Mouse (Mus musculus): ENCODE measurements around the gene Rab14.

Rab14 gene

DNA sequence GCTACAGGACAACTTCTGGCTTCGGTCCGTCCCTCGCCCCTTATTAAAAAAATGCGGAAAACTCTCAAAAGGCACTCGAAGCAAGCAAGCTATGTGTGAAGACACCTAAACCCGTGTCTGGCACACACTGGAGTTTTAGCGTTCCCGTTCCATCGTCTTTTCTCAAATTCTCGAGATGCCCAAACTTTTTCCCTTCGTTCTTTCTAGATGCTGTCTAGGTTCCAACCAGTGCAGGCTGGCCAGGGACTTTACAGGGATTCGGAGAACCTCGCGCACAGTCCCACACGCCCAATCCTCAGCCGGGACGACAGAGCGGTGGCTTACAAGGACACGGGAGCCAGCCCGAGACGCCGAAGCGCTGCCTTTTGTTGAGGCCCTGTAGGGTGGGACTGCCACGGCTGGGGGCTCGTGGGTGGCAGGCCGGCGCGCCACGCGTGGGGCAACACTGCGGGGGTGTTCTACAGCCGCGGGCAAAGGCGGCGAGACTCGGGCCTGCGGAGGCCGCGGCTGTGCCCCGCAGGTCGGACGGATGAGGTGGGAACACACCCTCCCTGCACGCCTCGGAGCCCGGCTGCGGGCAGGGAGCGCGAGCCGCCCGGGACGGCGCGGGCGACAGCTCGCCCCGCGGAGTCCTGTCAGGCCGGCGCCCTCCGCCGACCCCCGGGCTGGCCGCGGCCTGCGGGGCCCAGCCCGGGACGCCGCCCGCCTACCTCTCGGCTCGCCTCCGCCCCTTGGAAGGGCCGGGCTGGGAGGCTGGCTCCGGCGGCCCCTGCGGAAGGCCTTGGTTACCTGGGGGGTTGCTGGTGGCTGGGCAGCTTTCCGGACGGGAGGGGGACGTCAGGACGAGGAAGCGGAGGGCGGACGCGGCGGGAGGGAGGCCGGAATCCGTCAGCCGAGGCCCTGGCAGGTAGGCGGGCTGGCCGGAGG, 686 bp downstream of the Rab14 start:
- no peak for DNase-seq (ENCODE audit: extremely low read depth, low read depth)

DNA sequence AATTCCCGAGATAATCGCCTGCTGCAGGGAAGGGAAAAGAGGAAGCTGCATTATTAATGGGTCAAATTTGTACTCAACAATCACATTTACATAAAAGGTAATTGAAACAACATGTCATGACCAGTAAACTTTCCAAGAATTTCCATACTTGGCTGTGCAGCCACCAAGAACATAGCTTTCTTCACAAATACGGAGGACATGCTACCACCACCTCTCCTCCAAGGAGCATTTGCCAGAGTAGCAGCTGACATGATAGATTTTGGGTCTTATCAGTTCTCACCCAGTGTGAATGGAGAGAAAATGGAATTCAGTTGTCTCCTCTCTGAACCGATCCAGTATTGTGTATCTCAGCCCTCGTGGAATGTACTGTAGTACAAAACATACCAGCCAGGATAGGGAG, 1.4 kb downstream of the Rab14 start:
- peak; percentile 59 for DNase-seq (ENCODE audit: extremely low read depth, low read depth)

DNA sequence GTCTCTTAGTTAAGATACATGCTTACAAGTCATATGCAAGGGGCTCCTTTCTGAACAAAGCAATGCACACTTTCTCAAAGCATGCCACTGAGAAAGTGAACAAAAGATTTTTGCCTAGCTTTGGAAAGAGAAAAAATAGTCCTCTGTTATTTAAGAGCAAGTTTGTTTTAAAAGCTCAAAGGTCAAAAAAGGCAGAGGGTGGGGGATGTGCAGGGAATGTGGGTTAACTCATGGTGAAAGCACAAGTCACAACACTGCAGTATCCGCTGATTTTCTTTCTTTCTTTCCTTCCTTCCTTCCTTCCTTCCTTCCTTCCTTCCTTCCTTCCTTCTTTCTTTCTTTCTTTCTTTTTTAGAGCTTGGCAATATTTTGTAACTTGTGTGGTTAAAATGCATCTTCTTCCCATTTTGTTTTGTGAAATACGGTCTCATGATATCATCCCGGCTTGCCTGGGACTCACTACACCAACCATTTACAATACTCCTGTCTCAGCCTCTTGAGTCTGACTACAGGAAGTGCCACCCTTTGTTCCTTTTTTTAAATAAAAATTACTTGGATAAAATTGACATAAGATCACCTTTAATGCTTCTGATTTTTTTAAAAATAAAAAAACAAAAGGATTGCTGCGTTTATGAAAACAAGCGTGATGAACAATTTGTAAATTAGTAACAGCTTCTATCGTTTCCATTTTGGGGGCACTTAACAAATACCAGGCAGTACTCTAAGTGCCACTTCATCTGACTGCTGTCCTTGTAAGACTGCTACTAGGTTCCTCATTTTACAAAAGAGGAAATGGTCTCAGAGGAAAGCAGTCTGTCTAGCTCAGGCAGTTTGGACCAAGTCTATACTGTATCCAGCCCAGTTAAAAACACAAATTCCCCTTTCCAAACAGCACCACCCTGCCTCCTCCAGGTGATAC, 5.0 kb downstream of the Rab14 start:
- peak; percentile 91 for DNase-seq (ENCODE audit: extremely low read depth, low read depth)

DNA sequence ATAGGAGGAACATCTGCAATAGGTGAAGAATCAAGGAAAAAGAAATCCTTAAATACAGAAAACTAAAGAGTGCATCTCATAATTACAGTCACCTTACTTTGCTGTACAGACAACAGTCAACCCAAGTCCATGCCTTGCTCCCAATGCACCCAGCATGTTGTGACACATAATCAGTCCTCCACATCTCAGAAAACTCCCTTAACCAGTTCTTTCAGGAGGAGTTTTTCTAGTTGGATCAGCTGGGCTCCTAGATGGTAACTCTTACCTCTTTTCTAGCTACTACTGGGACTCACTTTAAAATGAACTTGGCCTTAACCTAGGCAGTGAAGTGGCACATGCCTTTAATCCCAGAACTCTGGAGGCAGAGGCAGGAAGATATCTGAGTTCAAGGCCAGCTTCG, 6.9 kb downstream of the Rab14 start:
- DNase-seq (ENCODE audit: extremely low read depth, low read depth), result no peak

DNA sequence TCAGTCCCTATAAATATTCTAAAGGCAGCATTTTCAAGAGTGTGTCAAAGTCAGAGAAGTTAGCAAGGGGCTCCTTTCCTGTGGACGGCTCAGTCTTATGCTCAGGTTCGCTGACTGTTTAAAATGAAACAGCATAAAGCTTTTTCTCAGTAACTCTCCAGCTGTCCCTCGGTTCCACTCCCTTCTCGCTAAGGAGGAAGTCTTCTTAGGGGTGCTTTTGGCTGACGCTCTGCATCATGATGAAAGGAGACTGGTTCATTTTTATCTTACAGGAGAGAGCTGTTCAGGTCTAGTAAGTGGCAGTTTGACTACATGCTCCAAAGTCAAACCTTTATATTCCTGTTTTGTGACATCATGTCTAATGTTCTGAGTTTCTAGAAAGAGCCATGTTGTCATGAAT, 12.0 kb downstream of the Rab14 start:
- no peak for DNase-seq (ENCODE audit: extremely low read depth, low read depth)

DNA sequence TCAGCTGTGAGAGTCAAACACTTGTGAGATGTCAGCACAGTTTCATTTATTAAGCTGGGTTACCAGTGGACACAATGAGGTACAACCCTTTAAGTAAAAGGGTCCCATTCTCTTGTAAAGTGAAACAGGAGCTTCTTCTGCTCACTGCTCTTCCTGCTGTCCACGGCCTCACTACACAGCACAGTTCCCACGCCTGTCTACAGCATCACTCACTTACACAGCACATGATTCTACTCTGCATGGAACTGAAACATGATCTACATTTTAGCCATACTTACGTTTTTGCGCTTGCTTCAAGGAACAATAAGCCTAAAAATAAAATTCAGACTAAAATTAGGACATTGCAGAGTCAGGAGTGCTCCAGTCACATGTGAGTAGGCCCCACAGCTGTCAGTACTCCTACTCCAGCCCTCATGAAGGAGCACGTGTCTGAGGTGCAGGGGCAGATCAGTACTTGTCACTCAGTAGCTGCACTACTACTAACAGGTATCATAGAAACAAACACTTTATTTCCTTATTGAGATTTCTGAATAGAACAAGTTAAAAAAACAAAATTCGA, 17.7 kb downstream of the Rab14 start:
- DNase-seq (ENCODE audit: extremely low read depth, low read depth), result no peak

DNA sequence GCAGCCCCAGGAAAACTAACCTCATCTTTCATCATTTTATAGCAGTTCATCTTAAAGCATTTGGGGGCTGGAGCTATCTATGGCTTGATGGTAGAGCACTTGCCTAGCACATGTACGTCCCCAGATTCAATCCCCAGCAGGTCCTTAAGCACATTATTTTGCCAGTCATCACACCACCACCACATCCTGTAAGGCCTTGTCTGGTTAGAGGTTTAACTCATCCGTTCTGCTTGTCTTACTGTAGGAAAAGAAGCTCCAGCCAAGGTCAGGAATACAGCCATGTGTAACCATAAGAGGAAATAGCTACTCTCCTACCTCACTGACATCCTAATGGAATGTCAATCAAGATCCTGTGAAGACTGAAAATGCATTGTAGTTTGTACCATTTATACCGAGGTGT, 22.8 kb downstream of the Rab14 start:
- no peak for DNase-seq (ENCODE audit: extremely low read depth, low read depth)

DNA sequence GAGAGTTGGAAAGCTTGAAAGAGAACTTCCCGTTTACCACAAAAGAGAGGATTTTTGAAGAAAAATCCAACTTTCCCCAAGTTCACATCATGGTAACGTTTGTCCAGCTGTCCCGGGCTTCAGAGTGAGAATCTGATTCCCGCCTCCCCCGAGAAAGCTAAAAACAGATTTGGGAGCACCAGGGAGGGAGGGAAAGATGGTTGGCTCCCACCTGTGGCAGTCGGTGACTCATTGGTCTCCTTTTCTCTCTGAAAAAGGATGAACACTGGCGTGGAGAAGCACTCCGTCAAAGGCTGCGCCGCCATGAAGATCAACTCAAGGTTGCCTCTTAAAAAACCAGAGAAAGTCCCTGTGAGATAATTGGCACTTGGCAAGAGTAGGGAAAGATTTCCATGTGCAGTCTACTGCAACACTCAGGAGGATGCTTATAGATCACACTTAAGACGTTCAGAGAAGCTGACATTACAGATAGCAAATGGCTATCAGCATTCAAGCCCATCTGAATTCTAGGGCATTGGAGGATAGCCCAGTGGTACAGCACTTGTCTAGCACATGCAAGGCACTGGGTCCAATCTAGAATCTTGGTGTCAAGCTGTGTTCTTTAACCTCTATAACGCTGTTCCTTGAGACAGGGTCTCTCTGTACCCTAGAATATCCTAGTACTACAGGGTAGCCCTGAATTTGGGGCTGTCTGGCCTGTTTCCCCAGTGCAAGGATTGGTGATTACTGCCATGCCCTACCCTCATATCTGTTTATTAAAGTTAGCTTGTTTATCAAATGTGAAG, 25.4 kb downstream of the Rab14 start:
- DNase-seq (ENCODE audit: extremely low read depth, low read depth), result no peak

DNA sequence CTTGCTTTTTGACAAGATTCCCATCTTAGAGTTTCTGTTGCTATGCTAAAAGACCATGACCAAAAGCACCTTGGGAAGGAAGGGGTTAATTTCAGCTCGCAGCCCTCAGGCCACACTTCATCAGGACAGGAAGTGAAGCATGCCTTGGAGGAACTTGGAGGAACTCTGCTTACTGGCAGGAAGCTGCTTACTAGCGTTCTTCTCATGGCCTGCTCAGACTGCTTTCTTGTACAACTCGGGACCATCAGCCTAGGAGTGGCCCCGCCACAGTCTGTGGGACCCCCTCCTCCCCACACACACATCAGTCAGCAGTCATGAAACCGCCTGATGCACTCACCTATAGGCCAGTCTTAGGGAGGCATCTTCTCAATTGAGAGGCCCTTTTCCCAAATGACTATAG, 26.8 kb downstream of the Rab14 start:
- no peak for DNase-seq (ENCODE audit: extremely low read depth, low read depth)

DNA sequence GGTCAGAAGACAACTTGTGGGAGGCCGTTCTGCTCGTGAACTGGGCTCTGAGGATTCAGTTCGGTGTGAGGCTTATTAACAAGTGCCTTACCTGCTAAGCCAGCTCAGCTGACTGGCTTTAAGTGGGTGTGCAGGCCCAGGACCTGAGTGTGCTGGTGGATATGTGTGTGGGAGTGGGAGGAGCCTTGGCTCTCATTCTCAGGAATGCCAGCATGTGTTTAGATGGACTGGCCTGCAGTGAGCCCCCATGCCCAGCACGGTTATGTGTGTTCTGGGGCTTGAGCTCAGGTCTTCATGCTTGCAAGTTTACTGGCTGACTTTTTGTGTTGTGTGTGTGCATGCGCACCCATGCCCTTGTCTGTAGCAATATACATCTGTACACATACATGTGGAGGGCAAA, 27.3 kb downstream of the Rab14 start:
- DNase-seq (ENCODE audit: extremely low read depth, low read depth), result no peak

DNA sequence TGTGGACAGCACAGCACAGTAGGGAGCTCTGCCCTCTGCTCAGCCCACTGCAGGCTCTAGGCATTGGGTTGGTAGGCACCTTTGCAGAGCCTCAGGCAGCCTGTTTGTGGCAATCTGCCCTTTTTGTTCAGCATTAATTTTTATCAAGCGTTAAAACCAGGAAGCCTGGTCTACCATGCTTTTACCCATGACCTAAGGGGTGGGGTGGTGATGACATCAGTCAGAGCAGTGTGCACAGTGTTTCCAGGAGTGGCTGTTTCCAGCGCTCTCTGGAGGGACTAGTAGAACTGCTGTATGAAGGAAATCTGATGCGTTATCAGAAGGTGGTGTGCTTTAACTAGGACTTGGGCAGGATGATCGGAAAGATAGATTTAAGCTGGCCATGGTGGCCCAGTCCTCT, 28.7 kb downstream of the Rab14 start:
- DNase-seq (ENCODE audit: extremely low read depth, low read depth), result no peak

DNA sequence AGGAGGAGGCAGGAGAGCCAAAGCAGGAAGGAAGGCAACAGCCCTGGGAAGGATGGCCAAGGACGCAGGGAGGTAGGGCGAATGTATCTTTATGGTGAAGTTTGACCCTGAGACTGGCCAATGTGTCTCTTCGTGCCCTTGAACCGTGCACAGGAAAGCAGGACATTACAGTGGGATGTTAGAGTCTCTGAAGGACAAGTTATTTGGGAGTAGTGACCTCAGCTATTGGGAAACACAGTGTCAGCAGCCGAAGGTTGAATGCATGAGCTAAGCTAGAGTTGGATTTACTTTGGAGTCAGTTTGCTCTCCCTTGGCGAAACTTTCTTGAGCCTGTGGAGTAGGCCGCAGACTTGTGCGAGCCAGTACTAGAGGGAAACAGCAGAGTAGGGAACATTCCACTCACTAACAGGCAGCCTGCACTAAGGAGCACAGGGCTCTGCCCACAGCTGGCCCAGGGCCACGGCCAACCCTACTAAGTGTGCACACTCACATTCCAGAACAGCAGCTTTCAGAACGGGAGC, 29.5 kb downstream of the Rab14 start:
- DNase-seq (ENCODE audit: extremely low read depth, low read depth), result no peak

DNA sequence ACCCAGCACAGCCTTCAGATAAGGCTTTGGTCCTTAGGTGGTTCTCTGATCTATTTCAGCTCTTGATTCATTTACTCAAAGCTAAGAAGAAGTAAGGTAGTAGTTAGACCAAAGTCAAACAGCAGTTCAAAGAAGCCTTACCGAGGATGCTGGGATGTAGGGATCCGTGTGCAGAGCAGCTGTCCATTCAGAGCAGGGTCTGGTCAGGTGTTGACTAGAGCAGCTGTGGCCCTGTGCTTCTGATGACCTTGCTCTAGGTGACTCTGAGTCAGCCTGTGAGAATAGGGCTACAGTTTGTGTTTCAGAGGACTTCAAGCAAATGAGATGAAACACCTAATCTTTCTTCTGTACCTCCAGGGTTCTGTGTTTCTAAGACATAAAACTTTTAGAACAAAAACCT, 31.5 kb downstream of the Rab14 start:
- no peak for DNase-seq (ENCODE audit: extremely low read depth, low read depth)

DNA sequence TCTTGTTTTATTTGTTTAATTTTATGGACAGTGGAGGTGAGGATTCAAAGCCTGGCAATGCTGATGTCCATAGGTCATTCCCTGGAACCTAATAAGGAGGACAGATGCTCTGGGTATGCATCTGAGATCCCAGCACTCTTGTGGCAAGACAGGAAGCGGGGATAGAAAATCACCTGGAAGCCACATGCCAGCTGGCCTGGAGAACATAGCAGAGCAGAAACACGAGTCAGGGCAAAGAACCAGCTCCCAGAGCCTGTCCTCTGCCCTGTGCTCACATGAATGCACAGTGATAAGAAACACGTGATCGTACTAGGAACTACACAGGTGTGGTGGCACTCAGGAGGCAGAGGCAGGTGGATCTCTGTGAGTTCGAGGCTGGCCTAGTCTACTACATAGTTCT, 34.1 kb downstream of the Rab14 start:
- no peak for DNase-seq (ENCODE audit: extremely low read depth, low read depth)

DNA sequence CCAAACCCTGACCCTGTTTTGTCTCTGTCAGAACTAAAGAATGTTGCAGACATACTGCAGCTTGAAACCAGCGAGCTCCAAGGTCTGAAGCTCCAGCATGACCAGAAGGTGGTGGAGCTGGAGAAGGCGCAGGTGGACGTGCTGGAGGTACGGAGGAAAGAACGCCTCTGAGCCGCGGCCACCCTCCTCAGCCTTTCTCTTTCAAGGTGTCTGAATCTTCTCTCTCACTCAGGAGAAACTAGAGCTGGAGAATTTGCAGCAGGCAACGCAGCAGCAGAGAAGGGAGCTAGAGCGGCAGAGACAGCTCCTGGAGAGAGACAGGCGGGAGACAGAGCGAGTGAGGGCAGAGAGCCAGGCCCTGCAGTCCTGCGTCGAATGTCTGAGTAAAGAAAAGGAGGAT, 35.5 kb downstream of the Rab14 start:
- no peak for DNase-seq (ENCODE audit: extremely low read depth, low read depth)

DNA sequence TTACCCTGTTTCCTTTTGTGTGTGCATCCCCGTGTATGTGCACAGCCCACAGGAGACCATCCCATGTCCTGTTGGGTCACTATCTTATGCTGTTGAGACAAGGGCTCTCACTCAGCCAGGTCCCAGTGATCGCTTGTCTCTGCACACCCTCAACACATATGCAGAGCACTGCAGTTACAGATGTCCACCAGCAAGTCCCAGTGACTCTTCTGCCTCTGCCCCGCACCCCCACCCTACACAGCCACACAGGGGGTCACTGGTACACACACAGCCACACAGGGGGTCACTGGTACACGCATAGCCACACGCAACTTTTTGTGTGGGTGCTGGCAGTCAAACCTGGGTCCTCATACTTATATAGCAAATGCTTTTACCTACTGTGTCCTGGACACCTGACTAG, 37.5 kb downstream of the Rab14 start:
- DNase-seq (ENCODE audit: extremely low read depth, low read depth), result no peak

DNA sequence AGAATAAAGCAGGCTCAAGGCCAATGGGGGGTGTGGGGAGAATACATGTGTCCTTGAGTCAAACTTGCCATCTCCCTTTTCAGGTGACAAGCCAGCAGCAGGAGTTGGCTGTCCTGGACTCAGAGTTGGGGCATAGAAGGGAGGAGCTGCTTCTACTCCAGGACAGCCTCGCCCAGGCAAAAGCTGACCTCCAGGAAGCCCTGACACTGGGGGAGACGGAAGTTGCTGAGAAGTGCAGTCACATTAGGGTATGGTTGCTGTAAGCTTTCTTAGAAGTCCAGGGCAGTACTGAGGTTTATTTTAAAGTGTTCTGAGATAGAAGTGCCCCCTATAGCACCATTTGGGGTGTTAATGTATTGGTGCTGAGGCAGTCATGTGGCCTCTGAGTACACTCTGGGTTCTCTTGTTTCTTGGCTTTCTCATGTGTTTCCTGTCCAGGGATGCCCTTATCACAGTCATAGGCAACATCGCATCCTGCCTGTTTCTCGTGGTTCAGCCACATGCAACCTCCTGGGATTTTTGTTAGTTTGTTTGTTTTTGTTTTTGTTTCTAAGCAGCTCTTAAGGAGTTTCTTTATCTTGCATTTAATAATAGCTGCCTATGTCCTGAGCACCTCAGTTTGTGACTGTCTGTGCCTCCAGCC, 39.0 kb downstream of the Rab14 start:
- no peak for DNase-seq (ENCODE audit: extremely low read depth, low read depth)

DNA sequence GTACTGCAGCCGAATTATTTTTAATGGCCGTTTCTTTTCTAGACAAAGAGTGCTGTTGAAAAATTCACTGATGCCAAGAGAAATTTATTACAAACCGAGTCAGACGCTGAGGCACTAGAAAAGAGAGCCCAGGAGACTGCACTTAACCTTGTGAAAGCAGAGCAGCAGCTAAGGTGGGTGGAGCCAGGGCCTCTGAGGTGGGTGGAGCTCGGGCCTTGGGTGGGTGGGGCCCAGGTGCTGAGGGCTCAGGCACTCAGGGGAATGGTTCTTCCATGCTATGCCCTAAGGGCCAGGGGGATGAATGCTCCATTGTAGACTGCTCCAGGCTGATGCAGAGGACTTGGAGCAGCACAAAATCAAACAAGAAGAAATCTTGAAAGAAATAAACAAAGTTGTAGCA, 40.7 kb downstream of the Rab14 start:
- no peak for DNase-seq (ENCODE audit: extremely low read depth, low read depth)

DNA sequence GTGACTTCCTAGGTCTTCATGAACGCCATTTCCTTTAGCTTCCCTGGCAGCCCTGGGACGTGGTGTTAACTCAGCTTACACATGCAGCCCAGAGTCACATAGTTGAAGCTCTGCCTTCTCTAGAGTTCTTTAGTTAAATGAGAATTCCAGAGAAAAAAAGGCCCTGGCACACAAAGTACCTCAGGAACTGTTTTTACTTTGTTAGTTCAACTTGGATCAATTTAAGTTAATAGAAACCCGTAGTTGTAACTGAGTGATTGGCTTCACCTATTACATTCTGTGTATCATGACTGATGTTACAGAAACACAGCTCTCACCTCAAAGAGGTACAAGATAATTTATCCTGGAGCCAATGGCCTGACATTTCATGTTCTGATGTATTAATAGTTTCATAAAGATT, 42.6 kb downstream of the Rab14 start:
- DNase-seq (ENCODE audit: extremely low read depth, low read depth), result no peak

DNA sequence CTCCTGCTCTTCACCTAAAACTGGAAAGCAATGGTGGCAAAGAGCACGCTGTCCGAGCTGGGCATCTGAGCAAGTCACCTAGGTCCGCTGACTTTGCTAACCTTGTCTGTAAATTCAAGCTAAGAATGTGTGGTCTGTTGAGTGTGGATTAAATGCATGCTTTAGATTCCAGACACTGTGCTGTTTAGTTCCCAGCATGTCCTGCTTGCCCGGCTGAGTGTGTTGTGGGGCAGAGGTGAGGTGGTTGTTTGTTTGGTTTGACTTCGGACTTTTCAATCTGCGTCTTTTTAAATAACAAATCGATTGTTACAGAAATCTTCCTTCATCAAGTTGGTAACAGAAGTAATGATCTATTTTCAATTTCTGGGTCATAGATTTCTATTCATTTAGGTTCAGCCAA, 43.1 kb downstream of the Rab14 start:
- no peak for DNase-seq (ENCODE audit: extremely low read depth, low read depth)

DNA sequence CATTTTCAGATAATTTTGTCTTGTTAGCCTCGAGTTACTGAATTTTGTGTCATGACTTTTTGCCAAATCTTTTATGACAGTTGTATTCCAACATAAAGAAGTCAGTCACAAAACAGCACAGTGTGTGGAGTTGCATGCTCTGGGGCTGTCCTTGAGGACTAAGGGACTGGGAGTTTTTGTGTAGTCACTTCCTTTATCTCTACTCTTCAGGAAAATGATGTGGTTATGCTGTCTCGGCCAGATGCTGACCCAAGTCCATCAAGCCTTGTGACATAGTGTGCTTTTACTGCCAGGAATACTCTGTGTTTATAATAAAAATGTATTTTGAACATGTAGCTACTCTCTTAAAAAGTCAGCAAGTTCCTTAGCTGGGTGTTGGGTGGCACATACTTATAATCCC, 43.9 kb downstream of the Rab14 start:
- DNase-seq (ENCODE audit: extremely low read depth, low read depth), result no peak

Data from MEL-GATA-1-ER (cell line).